ENCODE assay signal across 8 mouse cellular contexts in the genomic region with DNA sequence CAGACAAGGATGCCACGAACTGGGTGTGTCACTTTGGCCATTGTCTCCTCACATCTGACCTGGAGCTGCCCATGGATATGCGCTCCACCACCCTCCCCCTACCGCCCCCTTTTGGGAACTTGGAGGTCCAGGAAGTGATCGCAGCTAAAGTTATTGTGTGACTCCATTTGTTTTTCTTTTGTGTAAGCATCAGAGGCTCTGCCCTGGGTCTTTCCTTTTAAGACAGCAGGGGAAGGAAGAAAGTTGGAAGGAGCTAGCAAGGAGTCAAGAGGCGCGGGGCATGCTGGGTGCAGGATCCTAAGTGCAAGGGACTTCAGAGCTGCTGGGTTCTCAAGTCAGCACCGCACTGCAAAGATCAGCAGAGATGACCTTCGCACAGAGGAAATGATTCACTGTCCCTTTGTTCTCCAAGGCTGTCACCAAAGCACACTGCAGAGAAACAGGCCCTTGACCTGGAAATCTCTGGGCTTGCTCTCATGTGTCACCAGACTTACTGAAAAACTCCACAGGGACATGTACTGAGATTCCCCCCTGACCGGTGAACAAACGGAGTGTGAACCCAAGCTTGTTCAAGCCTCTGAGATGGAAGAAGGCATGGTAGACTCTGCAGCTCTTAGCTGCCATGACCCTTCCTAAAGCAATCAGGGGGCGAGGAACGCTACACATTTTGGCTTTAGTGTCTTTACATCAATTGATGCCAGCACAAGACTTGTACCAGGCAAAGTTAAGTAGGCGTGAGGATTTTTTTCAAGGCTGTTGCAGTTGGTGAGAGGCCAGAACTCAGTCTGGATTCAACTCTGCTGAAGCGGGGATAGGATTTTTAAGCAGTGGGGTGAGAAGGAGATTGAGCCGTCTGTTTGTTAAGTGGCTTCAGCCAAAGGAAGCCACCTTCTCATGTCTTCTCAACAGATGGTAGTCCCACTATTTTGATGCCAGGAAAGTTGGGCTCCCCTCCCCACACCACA. TPM values are rescaled to one million over a fixed set of nuclear protein-coding genes. Genes with fewer than 3 reads are reported as not detected.
A peak's percentile ranks its signal among the peaks of the same experiment; 100 is the strongest.
DNase-seq lines count a peak whose midpoint lies in the region; ATAC-seq and TF ChIP-seq lines count a peak whose summit lies in the region.

No protein-coding gene starts in this region.

- TF ChIP-seq POLR2A in limb, embryonic 14.5 days (IDR thresholded peaks at IDR 0.05; ENCODE audit: borderline replicate concordance, extremely low read depth, insufficient read depth, insufficient read length) = no peak

- H3K4me2 ChIP-seq in embryonic facial prominence, embryonic 15.5 days (replicated peaks) = peak overlapping the region; percentile 34
- H3K4me2 ChIP-seq in hindbrain, embryonic 11.5 days (replicated peaks; ENCODE audit: low read depth, low read length) = peak overlapping the region; percentile 13
- H3K4me2 ChIP-seq in limb, embryonic 14.5 days (replicated peaks; ENCODE audit: low read depth, low read length, severe bottlenecking) = peak overlapping the region; percentile 41; the same call in 1 of the 2 replicates
- peak overlapping the region; percentile 48 for H3K4me2 ChIP-seq in neural tube, embryonic 15.5 days

- no peak overlapping the region for H3K4me3 ChIP-seq in embryonic facial prominence, embryonic 15.5 days (replicated peaks)
- no peak overlapping the region for H3K4me3 ChIP-seq in hindbrain, embryonic 11.5 days (ENCODE audit: low read depth, low read length)
- no peak overlapping the region for H3K4me3 ChIP-seq in limb, embryonic 14.5 days (replicated peaks; ENCODE audit: low read length)
- no peak overlapping the region for H3K4me3 ChIP-seq in neural tube, embryonic 15.5 days (replicated peaks)

- no peak for ATAC-seq in embryonic facial prominence, embryonic 15.5 days (ENCODE audit: insufficient number of reproducible peaks, low FRiP score, low TSS enrichment, low read depth)
- ATAC-seq in hindbrain, embryonic 11.5 days (ENCODE audit: low FRiP score) = peak; percentile 45; the same call in 1 of the 2 replicates
- ATAC-seq in limb, embryonic 14.5 days (ENCODE audit: low FRiP score, low read depth) = no peak; the same call in 1 of the 2 replicates
- peak; percentile 49; the same call in 1 of the 2 replicates for ATAC-seq in neural tube, embryonic 15.5 days (ENCODE audit: low FRiP score)

- H3K9ac ChIP-seq in embryonic facial prominence, embryonic 15.5 days = no peak overlapping the region
- no peak overlapping the region for H3K9ac ChIP-seq in hindbrain, embryonic 11.5 days (ENCODE audit: low read depth, low read length)
- H3K9ac ChIP-seq in limb, embryonic 14.5 days (ENCODE audit: low read depth, low read length, severe bottlenecking) = no peak overlapping the region
- H3K9ac ChIP-seq in neural tube, embryonic 15.5 days (replicated peaks) = peak overlapping the region; percentile 17; the same call in 1 of the 2 replicates

- DNase-seq in layer of hippocampus, adult 18-20 months (ENCODE audit: low spot score in 2 of 2) = peak; percentile 22 to 28
- DNase-seq in layer of hippocampus, postnatal 25 days (ENCODE audit: extremely low spot score in 1 of 2, low spot score in 1 of 2) = no peak
- peak; percentile 5 for DNase-seq in hindbrain, embryonic 11.5 days (ENCODE audit: low spot score)
- DNase-seq in limb, embryonic 14.5 days (ENCODE audit: low spot score) = no peak
- no peak for DNase-seq in urinary bladder, adult 2 months (ENCODE audit: low spot score)
- DNase-seq in urinary bladder, postnatal 10 days (ENCODE audit: low spot score) = no peak

- 54% methylated on average over 15 of the region's 15 CpGs for WGBS in embryonic facial prominence, embryonic 15.5 days
- 47% methylated on average over 15 of the region's 15 CpGs for WGBS in hindbrain, embryonic 11.5 days
- WGBS in limb, embryonic 14.5 days = 44% methylated on average over 15 of the region's 15 CpGs
- WGBS in neural tube, embryonic 15.5 days = 50% methylated on average over 15 of the region's 15 CpGs

- H3K9me3 ChIP-seq in embryonic facial prominence, embryonic 15.5 days (replicated peaks) = no peaks in the 10 kb centered on the region
- H3K9me3 ChIP-seq in hindbrain, embryonic 11.5 days (ENCODE audit: control insufficient read depth, low read length) = no peaks in the 10 kb centered on the region
- no peaks in the 10 kb centered on the region for H3K9me3 ChIP-seq in limb, embryonic 14.5 days (ENCODE audit: control insufficient read depth, low read length)
- H3K9me3 ChIP-seq in neural tube, embryonic 15.5 days (replicated peaks) = no peaks in the 10 kb centered on the region

- peaks cover 36% of the 10 kb centered on the region for H3K4me1 ChIP-seq in embryonic facial prominence, embryonic 15.5 days
- H3K4me1 ChIP-seq in hindbrain, embryonic 11.5 days (replicated peaks; ENCODE audit: control insufficient read depth, insufficient read depth, low read length) = peaks cover 3% of the 10 kb centered on the region; the same call in 1 of the 2 replicates
- H3K4me1 ChIP-seq in limb, embryonic 14.5 days (ENCODE audit: control insufficient read depth, insufficient read depth, low read length) = peaks cover 59% of the 10 kb centered on the region
- H3K4me1 ChIP-seq in neural tube, embryonic 15.5 days = peaks cover 46% of the 10 kb centered on the region

- peak overlapping the region; percentile 70 for H3K27ac ChIP-seq in embryonic facial prominence, embryonic 15.5 days (replicated peaks)
- H3K27ac ChIP-seq in hindbrain, embryonic 11.5 days (ENCODE audit: low read depth, low read length) = no peak overlapping the region
- peak overlapping the region; percentile 79 for H3K27ac ChIP-seq in limb, embryonic 14.5 days (replicated peaks; ENCODE audit: low read depth, low read length)
- H3K27ac ChIP-seq in neural tube, embryonic 15.5 days (replicated peaks) = peak overlapping the region; percentile 73

- no peaks in the 10 kb centered on the region for H3K27me3 ChIP-seq in embryonic facial prominence, embryonic 15.5 days
- no peaks in the 10 kb centered on the region; the same call in 1 of the 2 replicates for H3K27me3 ChIP-seq in hindbrain, embryonic 11.5 days (ENCODE audit: control insufficient read depth, insufficient read depth, low read length)
- no peaks in the 10 kb centered on the region for H3K27me3 ChIP-seq in limb, embryonic 14.5 days (ENCODE audit: control insufficient read depth, insufficient read depth, low read length)
- H3K27me3 ChIP-seq in neural tube, embryonic 15.5 days (replicated peaks) = 0 out of 2 replicates have a peak, but pooled peaks cover 3% of the 10 kb centered on the region

- no peaks in the 10 kb centered on the region for H3K36me3 ChIP-seq in embryonic facial prominence, embryonic 15.5 days
- H3K36me3 ChIP-seq in hindbrain, embryonic 11.5 days (ENCODE audit: control insufficient read depth, insufficient read depth, low read length) = no peaks in the 10 kb centered on the region
- H3K36me3 ChIP-seq in limb, embryonic 14.5 days (ENCODE audit: control insufficient read depth, insufficient read depth, low read length) = no peaks in the 10 kb centered on the region
- no peaks in the 10 kb centered on the region for H3K36me3 ChIP-seq in neural tube, embryonic 15.5 days

RNA-seq across cellular contexts. Expression of a gene that starts 17.3 kb away (rescaled TPM):
- total RNA-seq in layer of hippocampus, adult 18-20 months (2021) = under 1 TPM in 1 of 2 experiments, not detected in 1; 0.35 TPM
- total RNA-seq in layer of hippocampus, postnatal 25 days (2021) = under 1 TPM in 1 of 2 experiments, not detected in 1; 0.27 TPM
- 0.35 and 0.43 TPM in 2 replicates for polyA plus RNA-seq in embryonic facial prominence, embryonic 15.5 days (2015; fragmentation: Nextera tagmentation; extraction: Ambion mirVana)
- polyA plus RNA-seq in hindbrain, embryonic 11.5 days (2014; fragmentation: Nextera tagmentation; extraction: Ambion mirVana) = 0.86 and 1.2 TPM in 2 replicates
- 0.35 and 0.47 TPM in 2 replicates for polyA plus RNA-seq in limb, embryonic 14.5 days (2012; rRNA removed)
- 0.30 TPM in 2 replicates for polyA plus RNA-seq in limb, embryonic 14.5 days (2014; fragmentation: Nextera tagmentation; extraction: Ambion mirVana)
- 0.68 and 0.96 TPM in 2 replicates for polyA plus RNA-seq in neural tube, embryonic 15.5 days (2015; fragmentation: Nextera tagmentation; extraction: Ambion mirVana)
- 0.12 and 0.17 TPM in 2 replicates for polyA plus RNA-seq in urinary bladder, adult 2 months (2012; rRNA removed)

RNA-seq across cellular contexts. Expression of a gene that starts 21.1 kb away (rescaled TPM):
- total RNA-seq in layer of hippocampus, adult 18-20 months (2021) = 1 to 10 TPM; 2.8 to 3.5 TPM
- total RNA-seq in layer of hippocampus, postnatal 25 days (2021) = 1 to 10 TPM; 3.1 to 3.2 TPM
- polyA plus RNA-seq in embryonic facial prominence, embryonic 15.5 days (2015; fragmentation: Nextera tagmentation; extraction: Ambion mirVana) = 6.8 and 7.5 TPM in 2 replicates
- 9.2 and 12.1 TPM in 2 replicates for polyA plus RNA-seq in hindbrain, embryonic 11.5 days (2014; fragmentation: Nextera tagmentation; extraction: Ambion mirVana)
- polyA plus RNA-seq in limb, embryonic 14.5 days (2012; rRNA removed) = 6.9 TPM in 2 replicates
- 5.9 and 6.7 TPM in 2 replicates for polyA plus RNA-seq in limb, embryonic 14.5 days (2014; fragmentation: Nextera tagmentation; extraction: Ambion mirVana)
- polyA plus RNA-seq in neural tube, embryonic 15.5 days (2015; fragmentation: Nextera tagmentation; extraction: Ambion mirVana) = 7.4 and 7.6 TPM in 2 replicates
- 3.0 and 3.5 TPM in 2 replicates for polyA plus RNA-seq in urinary bladder, adult 2 months (2012; rRNA removed)

RNA-seq across cellular contexts. Expression of a gene that starts 22.3 kb away (rescaled TPM):
- total RNA-seq in layer of hippocampus, adult 18-20 months (2021) = 10 to 100 TPM; 13.3 to 14.6 TPM
- total RNA-seq in layer of hippocampus, postnatal 25 days (2021) = 10 to 100 TPM; 14.2 to 16.3 TPM
- 16.5 and 21.7 TPM in 2 replicates for polyA plus RNA-seq in embryonic facial prominence, embryonic 15.5 days (2015; fragmentation: Nextera tagmentation; extraction: Ambion mirVana)
- 10.6 and 13.9 TPM in 2 replicates for polyA plus RNA-seq in hindbrain, embryonic 11.5 days (2014; fragmentation: Nextera tagmentation; extraction: Ambion mirVana)
- 7.8 and 8.4 TPM in 2 replicates for polyA plus RNA-seq in limb, embryonic 14.5 days (2012; rRNA removed)
- 10.8 and 11.2 TPM in 2 replicates for polyA plus RNA-seq in limb, embryonic 14.5 days (2014; fragmentation: Nextera tagmentation; extraction: Ambion mirVana)
- polyA plus RNA-seq in neural tube, embryonic 15.5 days (2015; fragmentation: Nextera tagmentation; extraction: Ambion mirVana) = 17.3 and 17.4 TPM in 2 replicates
- 9.6 and 11.3 TPM in 2 replicates for polyA plus RNA-seq in urinary bladder, adult 2 months (2012; rRNA removed)

Comparison
In these comparisons a context has a peak if more than half of its experiments do, and no peak if none do; other contexts are left out.
1. DNase-seq: peak in layer of hippocampus, adult 18-20 months (2 of 2) and hindbrain, embryonic 11.5 days (single experiment); none in layer of hippocampus, postnatal 25 days (0 of 2), limb, embryonic 14.5 days (single experiment), urinary bladder, adult 2 months (single experiment) and urinary bladder, postnatal 10 days (single experiment).
2. ATAC-seq: peak in hindbrain, embryonic 11.5 days (single experiment) and neural tube, embryonic 15.5 days (single experiment); none in embryonic facial prominence, embryonic 15.5 days (single experiment) and limb, embryonic 14.5 days (single experiment).
3. Peak in every context shown above with its lines, with median percentiles within 50 percentile points of each other: H3K4me2 ChIP-seq.